Mouse (Mus musculus) layer of hippocampus, postnatal 36 days (tissue): ENCODE measurements around the gene Procr. TPM values are rescaled to one million over a fixed set of nuclear protein-coding genes. Genes with fewer than 3 reads are reported as not detected.
"Not testable (repeated sequence)": the region's sequence is repeated elsewhere in the genome, so short reads cannot be mapped to it uniquely, and the experiment has no call there.

Experiments used
- DNase-seq, 2 experiments: peaks; one replicate each; pipeline ENCODE4 v3.0.0; 2022
- total RNA-seq, 2 experiments: library from RNA; stranded (reverse); gene quantifications; 2 replicates each; pipeline ENCODE4 v1.2.3; 2021

The Procr gene
- total RNA-seq, result 1 to 10 TPM in 1 of 2 experiments, under 1 TPM in 1; 0.63 to 1.3 TPM

DNA sequence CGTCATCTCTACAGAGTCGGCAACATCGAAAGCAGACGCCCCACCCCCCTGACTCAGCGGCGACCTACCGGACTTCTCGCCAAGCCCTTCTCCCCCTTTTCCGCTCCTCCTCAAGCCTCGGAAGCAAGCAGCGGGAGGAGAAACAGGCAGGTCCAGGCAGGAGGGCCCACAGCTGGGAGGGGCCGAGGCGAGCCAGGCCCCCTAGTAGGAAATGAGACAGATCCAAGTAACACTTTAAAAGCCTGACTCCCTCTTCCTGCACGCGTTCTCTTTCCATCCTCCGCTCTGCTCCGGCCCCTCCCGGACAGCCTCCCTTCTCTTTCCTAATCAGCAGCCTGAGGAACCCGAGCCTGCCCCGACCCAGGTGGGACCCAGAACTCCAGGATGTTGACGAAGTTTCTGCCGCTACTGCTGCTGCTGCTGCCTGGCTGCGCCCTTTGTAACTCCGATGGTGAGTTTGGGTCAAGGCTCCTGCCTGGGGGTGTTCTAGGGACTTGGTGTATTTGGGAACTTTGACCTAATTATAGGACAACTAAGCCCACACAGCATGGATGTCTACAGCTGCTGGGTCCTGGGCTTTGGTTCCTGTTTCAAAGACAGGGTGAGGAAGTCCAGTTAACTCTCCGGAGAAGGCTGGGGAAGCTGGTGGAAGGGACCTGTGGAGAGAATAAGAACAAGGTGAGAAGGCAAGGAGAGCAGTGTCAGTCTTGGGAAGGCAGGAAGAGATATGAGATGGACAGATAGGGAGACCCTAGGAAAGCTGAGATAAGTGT, at the start of gene Procr:
Procr (plus strand) TSS at position 104 of the 773 bp plus-strand sequence.
- DNase-seq, result no peak

DNA sequence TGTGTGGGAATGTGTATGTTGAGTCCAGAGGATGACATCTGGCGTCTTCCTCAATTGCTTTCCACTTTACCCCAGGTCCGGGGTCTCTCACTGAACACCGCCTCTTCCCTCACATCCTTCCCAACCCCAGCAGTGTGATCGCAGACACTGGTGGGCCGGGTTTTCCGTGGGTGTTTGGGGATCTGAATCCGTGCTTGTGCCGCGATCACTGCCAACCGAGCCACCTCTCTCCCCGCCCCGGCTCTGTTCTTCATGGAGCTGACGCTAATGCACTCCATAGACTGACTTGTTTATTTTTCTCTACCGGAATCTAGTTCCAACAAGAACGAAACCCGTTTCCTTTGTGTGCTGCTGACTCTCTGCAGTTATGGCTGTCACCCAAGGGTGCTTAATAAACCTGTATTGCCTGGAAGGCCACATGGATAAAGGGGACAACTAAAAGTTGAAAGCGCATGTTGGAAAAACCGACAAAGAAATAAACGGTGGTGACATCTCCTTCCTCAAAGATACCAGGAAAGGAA, 49.5 kb upstream of the Procr start:
- DNase-seq, result no peak

DNA sequence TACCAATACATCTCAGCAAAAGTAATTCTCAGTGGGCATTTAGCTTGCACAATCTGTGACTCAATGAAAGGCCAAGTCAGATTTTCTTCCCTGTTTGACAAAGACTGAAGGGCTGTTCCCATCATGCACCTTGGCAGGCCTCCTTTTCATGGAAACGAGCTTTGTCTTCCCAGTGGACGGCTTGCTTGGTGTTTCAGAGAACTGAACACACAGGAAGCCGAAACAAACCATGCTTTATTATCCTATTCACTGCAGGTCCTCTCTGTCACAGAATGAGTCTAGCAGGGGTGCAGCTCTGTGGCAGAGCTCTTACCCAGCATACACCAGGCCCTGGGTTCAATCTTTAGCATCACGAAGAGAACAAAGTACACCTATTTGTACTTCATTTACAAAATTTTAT, 47.3 kb upstream of the Procr start:
- DNase-seq, result no peak

DNA sequence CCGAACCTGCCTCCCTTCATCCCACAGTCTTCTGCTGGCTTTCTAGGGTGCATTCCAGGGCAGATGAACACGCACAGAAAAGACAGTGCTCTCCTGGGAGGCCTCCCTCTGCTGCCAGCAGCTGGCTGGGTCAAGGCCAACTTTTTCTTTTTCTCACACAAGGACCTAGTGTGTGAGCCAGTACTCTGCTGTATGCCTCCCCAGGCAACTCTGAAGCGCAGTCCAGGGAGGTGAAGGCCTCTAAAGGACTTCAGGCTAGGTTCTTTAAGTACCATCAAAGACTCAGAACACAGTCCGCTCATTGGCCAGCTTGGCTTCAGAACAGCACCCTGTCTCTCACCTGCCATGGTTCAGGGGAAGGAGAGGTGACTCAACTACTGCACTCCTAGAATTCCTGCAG, 43.7 kb upstream of the Procr start:
- DNase-seq, result peak; percentile 35 to 42

DNA sequence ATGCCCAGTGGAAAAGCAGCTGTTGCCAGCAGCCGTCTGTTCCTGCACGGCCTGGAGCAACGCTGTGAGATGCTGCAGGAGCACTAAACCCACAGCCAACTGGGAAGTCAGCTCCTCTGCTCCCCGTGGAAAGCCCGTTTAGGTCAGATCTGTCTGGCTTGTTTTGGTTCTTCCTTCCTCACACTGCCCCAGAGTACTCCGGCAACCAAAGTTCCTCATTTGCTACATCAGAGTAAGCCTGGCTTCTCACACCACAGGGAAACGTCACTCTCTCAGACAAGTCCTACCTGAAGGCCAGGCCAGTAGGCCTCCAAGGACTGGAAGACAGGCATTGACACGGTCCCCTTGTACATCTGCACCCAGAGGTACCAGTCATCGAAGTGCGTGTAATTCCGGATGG, 40.4 kb upstream of the Procr start:
- no peak for DNase-seq

DNA sequence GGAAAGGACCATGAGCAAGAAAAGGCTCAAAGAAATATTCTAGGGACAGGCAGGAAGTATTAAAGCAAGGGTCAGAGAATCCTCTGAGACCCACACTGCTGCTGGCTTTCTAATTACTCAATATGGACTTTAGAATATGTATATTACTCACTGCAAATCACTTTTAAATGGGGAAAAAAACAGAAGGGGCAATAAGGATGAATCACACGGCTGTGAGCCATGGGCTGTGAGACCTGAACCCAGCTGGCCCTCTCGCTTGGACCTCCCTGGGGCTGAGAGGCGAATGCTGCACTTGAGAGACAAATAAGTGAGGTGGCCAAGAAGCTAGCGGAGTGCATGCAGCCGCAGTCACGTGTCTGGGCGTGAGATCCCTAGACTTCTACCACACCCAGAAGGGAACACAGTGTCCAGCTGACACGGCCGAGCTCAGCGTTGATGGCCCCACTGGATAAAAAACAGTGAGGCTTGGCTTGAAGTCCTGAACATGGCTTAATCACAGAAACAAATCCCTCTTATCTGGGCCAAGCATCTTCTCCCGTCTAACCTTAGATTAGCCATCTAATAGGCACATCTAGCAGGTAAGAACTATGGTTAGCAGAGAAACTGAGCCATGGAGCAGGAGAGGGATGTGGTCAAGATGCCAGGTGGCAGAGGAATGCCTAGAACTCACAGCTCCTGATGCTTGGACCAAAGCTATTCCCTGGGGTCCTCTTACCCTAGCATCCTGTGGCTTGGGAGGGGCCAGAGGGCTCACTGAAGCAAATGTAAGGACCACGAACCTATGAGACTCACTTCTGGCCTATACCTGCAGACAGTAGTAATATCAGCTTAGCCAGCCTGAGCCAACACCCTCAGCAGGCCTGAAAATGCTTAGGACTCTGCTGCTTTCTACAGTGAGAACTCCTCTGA, 33.6 kb upstream of the Procr start:
- DNase-seq, result no peak

DNA sequence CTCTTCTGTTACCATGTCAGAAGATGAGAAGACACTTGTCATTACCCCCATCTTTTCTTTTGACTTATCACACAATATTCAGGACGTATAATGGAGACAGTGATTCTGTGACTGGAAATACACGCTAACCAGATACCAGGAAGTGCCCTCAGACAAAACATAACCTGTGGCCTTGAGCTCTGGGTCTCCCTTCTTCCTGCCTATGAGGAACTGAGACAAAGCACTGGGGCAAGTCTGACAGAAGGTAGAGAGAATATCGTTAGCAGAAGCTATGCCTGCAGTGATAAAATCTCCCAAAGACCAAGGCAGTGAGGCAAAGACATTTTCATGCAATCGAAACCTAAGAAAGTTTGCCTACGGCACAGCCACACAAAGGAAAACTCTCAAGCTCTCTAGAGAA, 30.3 kb upstream of the Procr start:
- no peak for DNase-seq

DNA sequence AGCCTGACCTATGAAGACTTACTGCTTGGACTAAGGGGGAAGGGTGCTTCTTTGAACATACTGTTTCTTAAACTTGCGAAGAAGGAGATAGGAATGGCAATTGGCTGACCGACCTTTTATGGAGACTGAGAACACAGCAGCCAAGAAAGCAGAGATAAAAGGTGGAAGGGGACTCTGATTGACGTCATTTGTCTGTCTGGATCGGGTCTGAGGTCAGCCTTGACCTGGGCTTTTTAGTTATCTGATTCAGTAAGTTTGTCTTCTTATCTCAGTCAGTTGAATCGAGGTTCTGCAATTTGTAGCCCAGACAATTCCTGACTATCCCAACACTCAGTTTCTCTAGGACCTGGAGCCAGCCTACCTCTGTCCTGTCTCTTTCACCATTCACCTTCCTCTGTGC, 26.9 kb upstream of the Procr start:
- no peak for DNase-seq

DNA sequence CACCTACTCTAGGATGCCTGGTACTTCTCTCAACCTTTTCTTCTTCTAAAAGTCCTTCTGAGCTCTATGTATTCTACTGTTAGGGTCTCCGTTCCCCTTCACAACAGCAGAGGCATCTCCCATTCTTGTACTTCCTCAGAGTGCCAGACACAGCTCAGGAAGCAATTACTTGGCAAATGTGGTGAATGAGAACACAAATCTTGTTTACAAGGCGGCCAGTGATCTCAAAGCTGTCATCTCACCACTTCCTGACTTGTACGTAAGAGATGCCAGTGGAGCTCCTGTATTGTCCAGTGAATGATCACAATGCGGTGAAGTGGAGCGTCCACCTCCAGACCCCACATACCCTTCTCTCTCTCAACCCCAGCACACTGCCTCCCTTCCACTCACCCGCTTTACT, 26.4 kb upstream of the Procr start:
- DNase-seq, result no peak

DNA sequence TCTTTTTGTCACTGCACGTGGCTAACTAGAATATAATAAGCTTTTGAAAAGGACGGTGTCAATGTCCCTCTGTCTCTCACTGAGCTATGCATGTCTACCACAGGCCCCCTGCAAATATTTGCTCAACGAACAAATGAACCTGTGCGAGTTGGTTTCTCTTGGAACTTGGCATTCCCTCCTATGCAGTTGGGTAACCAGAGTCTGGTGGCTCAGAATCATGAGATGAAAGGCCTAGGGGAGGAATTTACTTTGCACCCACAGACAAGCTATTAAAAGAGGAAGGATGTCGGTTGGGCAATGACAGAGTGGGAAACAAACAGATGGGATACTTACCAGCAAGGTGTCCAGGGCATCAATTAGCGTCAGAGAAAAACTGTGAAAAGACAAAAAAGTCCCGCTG, 24.6 kb upstream of the Procr start:
- DNase-seq, result no peak

DNA sequence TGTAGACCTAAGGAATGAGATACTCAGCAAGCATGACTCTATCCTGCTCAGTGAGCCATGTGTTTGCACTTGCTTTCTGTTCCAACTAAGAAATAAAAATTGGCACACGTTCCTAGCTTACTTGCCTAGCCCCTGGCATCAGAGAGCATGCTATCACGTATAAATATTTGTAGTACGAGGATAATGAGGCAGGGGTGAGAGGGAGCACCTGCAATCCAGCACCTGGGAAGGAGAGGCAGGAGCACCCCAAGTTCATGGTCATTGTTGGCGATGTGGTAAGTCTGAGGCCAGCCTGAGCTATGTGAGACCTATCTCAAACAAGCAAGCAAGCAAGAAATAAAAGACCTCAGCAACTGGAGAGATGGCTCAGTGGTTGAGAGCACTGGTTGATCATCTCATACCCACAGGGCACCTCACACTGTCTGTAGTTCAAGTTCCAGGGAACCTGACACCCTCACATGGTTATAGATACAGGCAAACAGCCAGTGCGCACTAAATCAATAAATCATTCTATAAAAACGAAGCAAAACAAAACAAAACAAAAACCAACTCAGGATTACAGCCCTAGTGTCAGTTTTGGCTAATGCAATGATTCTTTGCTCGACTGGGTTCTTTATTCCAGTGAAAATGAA, 23.0 kb upstream of the Procr start:
- DNase-seq, result no peak

DNA sequence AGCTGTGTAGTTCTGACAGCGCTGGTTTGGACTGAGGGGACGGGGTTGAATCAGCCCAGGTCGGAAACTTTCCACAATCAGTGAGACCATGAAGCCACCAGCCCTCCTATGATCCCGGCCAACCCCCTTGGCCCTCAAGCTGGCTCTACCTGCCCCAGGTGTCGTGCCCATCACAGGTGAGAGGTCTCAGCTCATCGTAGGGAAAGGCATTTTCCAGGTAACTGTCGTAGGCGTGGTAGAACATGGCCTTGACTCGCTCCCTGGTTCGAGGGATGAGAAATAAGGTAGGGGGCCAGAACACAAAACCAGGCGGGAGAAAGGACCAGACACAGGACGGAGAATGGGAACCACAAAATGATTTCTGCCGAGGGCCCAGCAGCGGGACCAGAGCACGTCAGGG, 22.2 kb upstream of the Procr start:
- no peak for DNase-seq

DNA sequence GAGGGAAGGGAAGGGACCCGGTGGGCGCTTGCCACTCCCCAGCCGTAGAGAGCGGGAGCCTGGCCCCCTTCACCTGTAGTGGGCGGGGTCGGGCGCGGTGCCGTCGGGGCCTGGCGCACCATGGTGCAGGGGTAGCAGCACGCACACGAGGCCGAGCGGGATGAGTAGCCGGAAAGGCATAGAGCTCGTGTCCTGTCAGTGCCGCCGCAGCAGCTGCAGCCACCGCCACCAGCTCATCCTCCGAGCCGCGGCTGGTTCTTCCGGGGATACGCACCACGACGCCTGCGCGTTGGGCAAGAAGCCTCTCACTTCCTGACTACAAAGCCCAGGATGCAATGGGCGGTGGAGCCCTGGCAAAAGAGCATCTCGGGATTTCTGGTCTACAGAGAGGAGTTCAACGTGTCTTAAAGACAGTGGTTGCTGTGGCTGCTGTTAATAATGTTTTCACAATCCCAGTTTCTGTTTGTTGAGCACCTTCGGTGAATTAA, 21.7 kb upstream of the Procr start, which contains the start of gene Edem2:
Edem2 (minus strand) TSS at position 318 of the 488 bp plus-strand sequence.
- DNase-seq, result peak; percentile 91 to 92

DNA sequence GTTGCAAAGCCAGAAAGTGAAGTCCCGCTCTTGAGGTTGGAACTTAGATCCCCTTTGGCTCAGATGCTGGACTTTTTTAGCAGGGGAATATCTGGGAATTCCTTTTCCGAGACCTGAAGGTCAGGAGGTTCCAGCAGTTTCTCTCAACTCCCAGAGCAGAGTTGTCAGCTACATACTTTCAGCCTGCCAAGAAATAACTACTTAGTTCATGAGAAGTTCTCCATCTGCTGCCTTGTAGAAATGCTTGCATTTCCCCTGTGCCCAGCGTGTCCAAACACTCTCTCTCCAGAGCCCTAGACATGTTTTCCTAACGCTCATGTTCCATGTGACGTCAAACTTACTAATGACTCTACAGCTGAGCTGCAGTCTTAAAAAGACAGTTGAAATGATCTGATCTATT, 15.8 kb upstream of the Procr start:
- DNase-seq, result no peak

DNA sequence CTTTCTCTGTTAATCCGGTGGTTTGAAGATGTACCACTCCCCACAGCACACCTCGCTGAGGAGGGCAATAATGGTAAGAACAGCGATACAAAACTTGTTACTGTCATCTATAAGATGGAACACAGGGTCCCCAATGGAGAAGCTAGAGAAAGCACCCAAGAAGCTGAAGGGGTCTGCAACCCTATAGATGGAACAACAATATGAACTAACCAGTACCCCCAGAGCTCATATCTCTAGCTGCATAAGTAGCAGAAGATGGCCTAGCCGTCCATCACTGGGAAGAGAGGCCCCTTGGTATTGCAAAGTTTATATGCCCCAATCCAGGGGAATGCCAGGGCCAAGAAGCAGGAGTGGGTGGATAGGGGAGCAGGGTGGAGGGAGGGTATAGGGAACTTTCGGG, 15.2 kb upstream of the Procr start, which contains the start of gene Gm17581:
Gm17581 (minus strand) TSS at position 101 of the 400 bp plus-strand sequence.
- DNase-seq, result not testable (repeated sequence)

DNA sequence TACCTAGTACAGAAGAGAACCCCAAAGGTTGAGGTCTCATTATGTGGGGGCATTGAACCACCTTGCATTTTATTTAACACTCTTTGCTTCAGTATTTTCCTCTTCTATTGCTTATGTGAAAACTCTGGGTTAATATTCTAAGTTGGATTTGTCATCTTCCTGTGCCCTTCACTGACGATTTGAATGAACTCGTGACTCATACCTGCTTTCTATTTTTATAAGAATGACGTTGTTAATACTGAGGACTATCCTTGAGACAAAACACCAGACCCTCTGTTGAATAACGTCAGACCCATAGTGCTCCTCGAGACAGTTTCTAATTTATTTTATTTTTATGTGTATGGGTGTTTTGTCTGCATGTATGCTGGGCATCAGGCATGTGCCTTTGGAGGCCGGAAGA, 14.0 kb upstream of the Procr start:
- DNase-seq, result no peak

DNA sequence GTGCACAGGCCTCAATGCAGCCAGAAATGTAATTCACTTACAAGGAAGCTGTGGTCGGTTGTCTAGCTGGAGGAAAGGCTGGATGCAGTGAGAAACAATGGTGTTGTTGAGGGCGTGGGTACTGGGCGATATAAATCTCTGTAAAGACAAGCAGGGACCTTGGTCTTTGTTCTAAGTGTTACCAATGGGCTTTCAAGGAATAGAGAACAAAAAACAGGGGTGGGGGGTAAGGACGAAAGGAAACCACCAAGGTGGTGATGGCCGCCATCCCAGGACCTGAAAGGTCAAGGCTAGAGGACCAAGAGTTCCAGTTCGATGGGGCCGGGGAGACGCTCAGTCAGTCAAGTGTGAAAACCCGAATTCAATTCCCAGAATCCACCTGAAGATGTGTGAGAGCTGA, 13.1 kb upstream of the Procr start:
- no peak for DNase-seq

DNA sequence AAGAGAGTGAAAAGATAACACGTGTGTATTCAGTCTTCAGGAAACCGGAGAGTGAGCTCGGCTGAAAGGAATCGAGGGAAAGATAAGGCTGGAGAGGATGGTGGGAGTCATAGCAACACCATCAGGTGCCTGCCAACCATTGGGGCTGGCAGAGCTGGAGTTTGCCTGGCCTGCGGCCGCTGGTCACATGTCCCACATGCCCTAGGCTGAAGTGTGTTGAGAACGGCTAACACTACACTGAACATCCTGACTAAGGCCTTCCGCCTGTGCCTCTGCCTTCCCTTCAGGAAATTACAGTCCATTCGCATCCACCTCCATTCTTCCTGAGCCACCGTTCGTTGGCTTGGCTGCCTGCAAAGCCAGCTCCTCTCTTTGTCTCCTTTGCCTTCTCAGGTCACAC, 8.7 kb upstream of the Procr start:
- no peak for DNase-seq

DNA sequence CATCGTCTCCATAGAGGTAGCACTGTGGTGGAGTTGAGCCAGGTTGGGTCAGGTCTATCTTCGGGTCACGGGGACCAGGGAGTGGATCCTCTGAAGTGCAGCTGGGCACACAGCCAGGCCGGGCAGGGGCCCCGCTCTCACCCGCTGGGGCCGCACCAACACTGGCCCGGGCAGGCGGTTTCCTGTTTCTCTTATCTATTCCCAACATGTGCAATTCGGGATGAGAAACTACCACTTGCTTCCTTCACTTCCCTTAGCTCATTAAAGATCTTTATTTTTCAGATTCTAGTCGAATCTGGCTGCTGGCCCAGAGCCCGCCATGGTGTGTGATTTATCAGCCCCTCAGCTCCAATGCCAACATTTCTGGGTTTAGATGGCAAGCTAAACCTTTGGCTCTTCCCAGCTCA, 8.0 kb upstream of the Procr start:
- DNase-seq, result no peak

DNA sequence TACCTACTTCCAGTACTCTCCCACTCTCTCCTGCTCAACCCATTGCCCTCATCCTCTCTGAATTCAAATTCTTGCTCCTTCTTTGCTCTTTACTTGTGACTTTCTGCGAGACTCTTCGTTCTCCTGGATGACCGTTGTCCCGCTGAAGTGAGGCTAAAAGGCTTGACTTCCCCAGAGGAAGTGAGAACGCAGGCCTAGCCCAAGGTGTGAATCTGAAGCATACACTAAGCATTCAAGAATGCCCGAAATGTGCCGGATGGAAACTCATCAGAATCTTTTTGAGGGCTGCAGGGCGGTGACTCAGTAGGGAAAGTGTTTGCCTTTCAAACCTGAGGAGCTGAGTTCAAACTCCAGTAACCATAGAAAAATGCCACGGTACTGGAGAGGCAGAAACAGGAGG, 7.6 kb upstream of the Procr start:
- no peak for DNase-seq

DNA sequence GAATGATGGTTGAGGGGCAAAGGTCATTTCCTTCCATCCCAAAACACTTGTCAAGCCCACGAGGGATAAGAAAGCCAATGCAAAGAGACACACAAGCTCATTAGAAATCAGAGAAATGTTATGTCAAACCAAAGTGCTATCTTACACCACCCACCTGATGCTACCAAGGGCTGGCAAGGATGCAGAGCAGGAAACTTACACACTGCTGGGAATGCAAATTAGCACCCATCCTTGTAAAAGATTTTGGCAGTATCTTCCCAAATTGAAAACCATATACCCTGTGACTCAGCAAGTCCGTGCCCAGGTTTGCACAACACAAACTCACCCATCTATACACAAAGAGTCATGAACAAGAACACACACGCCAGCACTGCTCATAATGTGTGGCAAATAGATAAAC, 5.4 kb upstream of the Procr start:
- no peak for DNase-seq

DNA sequence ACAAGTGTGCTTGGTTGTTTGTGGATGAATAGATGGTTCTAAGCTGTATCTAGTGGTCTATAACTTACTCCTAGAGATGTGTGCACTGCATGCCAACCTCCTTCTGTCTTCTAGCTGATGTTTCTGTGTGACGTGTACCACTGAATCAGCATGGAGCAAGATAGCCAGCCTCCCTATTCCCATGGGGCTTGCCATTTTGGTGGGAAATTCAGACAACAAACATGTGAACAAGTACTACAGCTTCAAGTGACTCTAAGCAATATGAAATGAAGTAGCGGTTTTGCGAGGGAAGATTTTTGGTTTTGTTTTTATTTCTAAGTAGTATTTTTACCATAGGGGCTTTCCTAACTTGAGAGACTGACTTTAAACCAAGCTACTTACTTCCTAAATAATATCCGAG, 1.5 kb upstream of the Procr start:
- DNase-seq, result no peak

DNA sequence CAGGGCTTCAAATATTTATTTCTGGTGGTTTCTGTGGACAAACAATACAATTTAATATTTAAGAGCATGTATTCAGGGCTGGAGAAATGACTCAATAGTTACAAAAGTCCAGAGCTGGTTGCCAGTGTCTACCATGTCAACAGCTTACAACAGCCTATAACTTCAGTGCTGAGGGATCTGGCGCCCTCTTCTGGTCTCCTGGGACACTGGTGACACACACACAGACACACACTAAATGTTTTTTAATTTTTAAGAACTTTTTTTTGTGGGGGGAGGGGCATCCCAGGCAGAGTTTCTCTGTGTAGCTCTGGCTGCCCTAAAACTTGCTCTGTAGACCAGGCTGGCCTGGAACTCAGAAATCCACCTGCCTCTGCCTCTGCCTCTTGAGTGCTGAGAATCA, 4.8 kb downstream of the Procr start:
- no peak for DNase-seq
